Mouse (Mus musculus) c-Kit-positive CD71-positive TER-119-negative erythroid progenitor cells, embryonic 14.5 days (primary cell): ENCODE results near the gene Pdcd5.

Experiments used
- DNase-seq: peaks from one replicate; pipeline ENCODE4 v3.0.0-alpha.2; 2013; ENCODE audit warnings: low read depth

Gene Pdcd5

DNA sequence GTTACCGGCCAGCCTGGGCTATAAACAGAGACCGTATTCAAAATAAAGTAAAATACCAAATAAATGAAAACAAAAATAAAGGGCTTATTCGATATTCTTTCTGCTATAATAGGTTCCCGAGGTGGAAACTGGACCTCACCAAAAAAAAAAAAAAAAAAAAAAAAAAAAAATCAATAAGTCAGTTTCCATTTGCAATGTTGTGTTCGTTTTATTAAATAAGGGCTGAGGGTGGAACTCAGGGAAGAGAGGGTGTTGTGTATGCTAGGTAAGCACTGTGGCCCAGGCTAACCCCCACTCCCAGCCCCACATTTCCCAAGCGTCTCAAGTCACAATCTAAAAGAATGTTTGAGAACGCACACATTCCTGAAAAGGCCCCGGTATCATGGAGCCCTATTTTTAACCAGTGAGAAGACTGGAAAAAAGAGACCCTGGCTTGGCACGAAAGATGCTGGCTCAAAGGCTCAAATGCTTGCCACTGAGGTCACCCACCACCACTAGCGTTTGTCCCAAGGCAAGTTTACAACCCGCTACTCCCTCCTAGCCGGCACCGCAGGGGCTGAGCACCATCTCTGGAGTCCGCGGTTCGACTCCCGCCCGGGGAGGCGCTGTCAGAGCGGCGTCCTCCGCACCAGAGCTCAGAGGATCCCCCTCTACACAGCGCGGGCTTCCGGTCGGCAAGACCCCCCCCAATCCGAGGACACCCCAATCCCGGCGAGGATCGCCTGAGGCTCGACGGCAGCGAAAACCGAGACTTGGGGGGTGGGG lies 822 bp downstream of the Pdcd5 start:
- DNase-seq, result no peak

DNA sequence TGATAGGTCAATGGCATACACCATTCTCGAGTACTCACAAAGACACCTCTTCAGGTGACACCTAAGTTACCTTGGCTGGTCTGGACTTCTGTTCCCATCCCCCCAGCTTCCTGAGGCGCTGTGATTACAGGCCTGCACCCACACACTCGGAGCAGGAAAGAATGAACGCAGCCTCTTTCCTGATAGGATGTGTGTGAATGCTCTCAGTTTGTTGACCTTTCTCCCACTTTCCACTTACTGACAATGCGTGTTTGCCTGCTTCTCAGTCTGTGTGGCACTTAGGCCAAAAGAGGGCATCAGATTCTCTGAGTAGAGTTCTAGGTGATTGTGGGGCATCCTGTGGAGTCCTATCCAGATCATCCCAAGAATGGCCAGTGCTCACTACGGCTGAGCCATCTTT lies 7.2 kb downstream of the Pdcd5 start:
- DNase-seq, result no peak

GRCm38 (mm10) chr7:35636874-35637273 lies 10.4 kb downstream of the Pdcd5 start:
- no peak for DNase-seq

GRCm38 (mm10) chr7:35636229-35636628 lies 11.1 kb downstream of the Pdcd5 start:
- peak; percentile 15 for DNase-seq

DNA sequence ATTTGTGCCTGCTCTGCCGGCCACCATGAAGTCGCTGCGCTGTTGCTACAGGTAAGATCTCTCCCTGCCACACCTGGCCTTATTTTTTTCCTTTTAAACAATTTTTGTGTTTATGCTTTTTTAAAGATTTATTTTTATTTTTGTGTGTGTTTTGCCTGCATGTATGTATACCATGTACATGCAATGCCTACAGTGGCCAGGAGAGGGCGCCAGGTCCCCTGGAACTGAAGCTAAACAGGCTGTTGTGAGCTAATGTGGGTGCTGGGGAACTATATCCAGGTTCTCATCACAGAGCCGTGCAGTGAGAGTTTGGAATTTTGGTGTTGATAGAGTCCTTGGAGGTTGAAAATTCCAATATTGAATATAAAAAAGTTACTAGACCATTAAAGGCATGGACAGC lies 18.8 kb downstream of the Pdcd5 start:
- DNase-seq, result peak; percentile 50

GRCm38 (mm10) chr7:35627371-35627770 lies 19.9 kb downstream of the Pdcd5 start:
- DNase-seq, result no peak

- DNase-seq, result no peak
Measured at GRCm38 (mm10) chr7:35626038-35626437, 21.3 kb downstream of the Pdcd5 start.

DNA sequence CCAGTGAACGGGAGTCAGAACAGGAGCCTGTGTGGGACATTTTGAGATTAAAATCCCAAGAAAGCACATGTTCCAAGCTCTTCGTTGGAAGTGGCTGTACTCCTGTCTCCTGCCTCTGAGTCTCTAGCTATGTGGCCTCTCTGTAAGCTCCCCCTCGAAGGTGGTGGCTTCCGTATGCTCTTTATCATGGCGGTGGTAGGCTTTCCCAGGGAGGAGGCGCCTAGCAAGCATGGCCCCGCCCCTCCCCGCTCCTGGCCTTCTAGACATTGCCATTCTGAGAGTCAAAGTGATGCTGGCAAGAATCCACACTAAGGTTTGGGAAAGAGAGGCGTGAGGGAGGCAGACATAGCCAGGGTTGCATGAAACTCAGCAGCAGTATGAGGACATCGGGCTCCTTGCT lies 24.7 kb downstream of the Pdcd5 start:
- no peak for DNase-seq

DNA sequence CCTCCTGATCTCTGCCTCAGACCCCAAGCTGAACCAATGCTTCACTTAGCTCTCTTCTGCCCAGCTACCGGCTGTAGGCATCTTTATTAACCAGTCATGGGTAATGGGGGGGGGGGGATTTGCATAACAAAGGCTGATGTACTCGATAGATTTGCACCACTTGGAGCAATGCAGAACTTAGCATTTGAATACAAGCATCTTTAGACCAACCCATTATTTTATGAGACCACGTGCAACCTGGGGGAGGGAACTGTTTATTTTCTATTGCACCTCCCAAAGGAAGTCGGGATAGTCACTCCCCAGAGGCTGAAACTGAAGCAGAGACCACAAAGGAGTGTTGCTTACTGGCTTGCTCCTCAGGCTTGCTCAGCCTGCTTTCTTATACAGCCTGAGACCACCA lies 29.8 kb downstream of the Pdcd5 start:
- DNase-seq, result no peak

GRCm38 (mm10) chr7:35609245-35609644 lies 38.1 kb downstream of the Pdcd5 start:
- no peak for DNase-seq

DNA sequence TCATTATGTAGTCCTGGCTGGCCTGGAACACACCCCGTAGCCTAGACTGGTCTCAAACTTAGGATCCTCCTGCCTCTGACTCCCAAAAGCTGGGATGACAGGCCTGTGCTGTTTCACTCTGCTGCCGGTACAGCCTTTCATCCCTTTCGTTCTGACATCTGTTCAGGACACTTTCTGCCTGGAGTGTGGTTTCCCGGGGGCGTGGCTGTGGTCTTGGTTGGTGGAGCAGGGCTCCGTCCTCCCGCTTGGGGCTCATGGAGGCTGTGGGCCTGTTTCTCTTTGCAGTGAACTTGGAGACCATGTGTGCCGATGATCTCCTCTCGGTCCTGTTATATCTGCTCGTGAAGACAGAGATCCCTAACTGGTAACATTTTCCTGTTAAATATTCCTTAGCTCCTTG lies 40.5 kb downstream of the Pdcd5 start:
- DNase-seq, result no peak

- DNase-seq, result no peak
Measured at GRCm38 (mm10) chr7:35602766-35603165, 44.6 kb downstream of the Pdcd5 start.

DNA sequence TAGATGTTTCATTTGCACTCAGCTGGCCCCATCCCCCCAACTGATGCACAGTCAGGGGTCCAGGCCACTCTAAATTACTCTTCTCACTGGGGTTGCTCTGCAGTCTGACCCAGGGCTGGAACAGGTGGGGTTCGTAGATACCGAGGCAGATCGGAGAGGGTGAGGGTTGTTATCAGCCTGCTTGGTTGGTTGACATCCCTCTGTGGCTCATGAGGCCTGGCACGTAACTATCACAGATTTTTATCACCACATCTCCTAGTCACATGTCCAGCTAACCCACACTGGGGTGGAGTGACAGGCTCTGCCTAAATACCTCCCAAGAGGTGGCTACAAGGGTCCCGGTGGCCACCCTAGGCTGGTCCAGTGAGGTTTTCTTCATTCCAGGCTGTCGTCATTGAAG lies 46.2 kb downstream of the Pdcd5 start:
- DNase-seq, result no peak

DNA sequence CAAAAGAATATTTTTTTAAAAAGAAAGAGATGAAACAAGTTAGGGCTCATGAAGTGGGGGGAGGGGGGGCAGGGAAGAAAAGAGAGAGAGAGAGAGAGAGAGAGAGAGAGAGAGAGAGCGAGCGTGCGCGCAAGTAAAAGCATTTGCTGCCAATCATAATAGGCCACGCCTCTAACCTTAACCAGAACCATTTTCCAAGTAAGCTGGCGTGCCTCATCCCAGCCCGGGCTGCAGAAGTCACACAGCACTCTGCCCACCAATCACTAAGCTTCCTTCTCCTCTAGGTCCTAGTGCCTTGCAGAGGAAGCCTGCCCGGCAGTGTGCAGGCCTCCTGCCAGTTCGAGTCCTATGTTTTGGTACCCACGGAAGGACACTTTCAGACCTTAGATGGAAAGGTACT lies 47.3 kb downstream of the Pdcd5 start:
- DNase-seq, result no peak

DNA sequence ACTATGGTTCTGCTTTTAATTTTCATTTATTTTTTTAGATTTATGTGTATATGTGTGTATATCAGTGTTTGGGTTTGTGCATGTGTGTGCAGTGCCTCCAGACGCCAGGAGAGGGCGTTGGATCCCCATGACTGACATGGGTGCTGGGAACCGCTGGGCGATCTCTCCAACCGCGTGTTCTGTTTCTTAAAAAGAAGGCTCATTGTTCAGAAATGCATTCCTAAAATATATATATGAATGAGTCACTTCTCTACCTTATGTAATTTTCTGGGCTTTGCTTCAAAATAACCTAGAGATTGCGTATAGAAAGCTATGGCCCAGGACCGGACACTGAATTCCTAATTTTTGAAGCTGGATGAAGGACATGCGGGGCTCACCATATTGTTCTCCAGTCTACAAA lies 47.8 kb downstream of the Pdcd5 start:
- DNase-seq, result no peak

DNA sequence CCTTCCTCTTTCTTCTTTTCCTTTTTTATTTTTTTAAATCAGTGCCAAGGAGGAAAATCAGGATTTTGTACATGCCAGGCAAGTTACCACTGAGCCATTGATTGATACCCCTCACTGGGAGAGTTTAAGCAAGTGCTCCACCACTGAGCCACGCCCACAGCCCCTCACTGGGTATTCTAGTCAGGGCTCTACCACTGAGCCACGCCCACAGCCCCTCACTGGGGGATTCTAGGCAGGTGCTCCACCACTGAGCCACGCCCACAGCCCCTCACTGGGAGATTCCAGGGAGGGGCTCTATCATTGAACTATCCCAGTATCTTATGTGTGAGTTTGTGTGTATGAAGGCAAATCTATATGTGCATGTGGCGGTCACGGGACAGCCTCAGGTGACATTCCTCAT lies 53.0 kb downstream of the Pdcd5 start:
- no peak for DNase-seq
